Mouse (Mus musculus) liver, adult 2 months (tissue): ENCODE data around the gene Sf3b4. TPM values are rescaled to one million over a fixed set of nuclear protein-coding genes. Genes with fewer than 3 reads are reported as not detected.
A peak's percentile ranks its signal among the peaks of the same experiment; 100 is the strongest.
"Not testable (repeated sequence)": the region's sequence is repeated elsewhere in the genome, so short reads cannot be mapped to it uniquely, and the experiment has no call there.

ENCODE experiments used
- DNase-seq: peaks from one replicate; pipeline ENCODE4 v3.0.0-alpha.2; 2011; ENCODE audit warnings: low read depth, low spot score; ENCODE audit errors: extremely low read depth
- H3K27ac ChIP-seq: fragments of 200-500 bp; replicated peaks from 2 replicates; pipeline ENCODE4 v1.5.1; 2012; ENCODE audit warnings: low read depth, mild to moderate bottlenecking, control low read depth, inconsistent platforms, low read length; ENCODE audit not compliant: insufficient read depth
- H3K27me3 ChIP-seq: fragments of 200-500 bp; 2 replicates; pipeline ENCODE4 v1.6.1; 2012; ENCODE audit warnings: mild to moderate bottlenecking, moderate library complexity, low read length, inconsistent platforms; ENCODE audit not compliant: control insufficient read depth, insufficient read depth
- H3K36me3 ChIP-seq: fragments of 200-500 bp; 2 replicates; pipeline ENCODE4 v1.6.1; 2012; ENCODE audit warnings: low read length, inconsistent platforms; ENCODE audit not compliant: control insufficient read depth, insufficient read depth
- H3K4me1 ChIP-seq: fragments of 200-500 bp; 2 replicates; pipeline ENCODE4 v1.6.1; 2011; ENCODE audit warnings: low read length; ENCODE audit not compliant: control insufficient read depth, insufficient read depth
- H3K4me3 ChIP-seq: fragments of 200-500 bp; 2 replicates; pipeline ENCODE4 v1.5.1; 2011; ENCODE audit warnings: low read depth, mild to moderate bottlenecking, control low read depth, low read length, moderate library complexity; ENCODE audit not compliant: insufficient read depth
- H3K79me2 ChIP-seq: fragments of 200-500 bp; 2 replicates; pipeline ENCODE4 v1.6.1; 2012; ENCODE audit warnings: inconsistent platforms, mild to moderate bottlenecking, low read length, moderate library complexity; ENCODE audit not compliant: control insufficient read depth, insufficient read depth
- H3K9ac ChIP-seq: fragments of 200-500 bp; 2 replicates; pipeline ENCODE4 v1.6.1; 2012; ENCODE audit warnings: low read depth, mild to moderate bottlenecking, control low read depth, inconsistent platforms, low read length
- CTCF ChIP-seq: fragments of 200-500 bp; IDR thresholded peaks from 2 replicates; pipeline ENCODE4 v1.5.1; 2011; ENCODE audit warnings: low read depth, low read length, control low read depth
- POLR2A ChIP-seq: fragments of 200-500 bp; IDR thresholded peaks from 2 replicates; pipeline ENCODE4 v1.6.1; 2011; ENCODE audit warnings: low read length, control low read depth; ENCODE audit not compliant: insufficient read depth; ENCODE audit errors: extremely low read depth
- WGBS: fragments of 180-500 bp; shearing (Covaris S2); methylation state at CpG from one replicate; pipeline ENCODE4 v1.1.7; 2018; 5-methylcytosine and 5-hydroxymethylcytosine counted together
- polyA plus RNA-seq: library from polyadenylated mRNA; depleted of rRNA; stranded (reverse); fragments of >200 nt; gene quantifications from 2 replicates; pipeline ENCODE4 v1.2.3, GENCODE M21; 2012
- total RNA-seq: library from RNA; depleted of rRNA; stranded (reverse); fragments of >200 nt; gene quantifications from 2 replicates; pipeline ENCODE4 v1.2.3, GENCODE M21; 2014

The Sf3b4 gene
- total and polyA plus RNA-seq, 2 experiments, result 2.7 to 29.7 TPM

DNA sequence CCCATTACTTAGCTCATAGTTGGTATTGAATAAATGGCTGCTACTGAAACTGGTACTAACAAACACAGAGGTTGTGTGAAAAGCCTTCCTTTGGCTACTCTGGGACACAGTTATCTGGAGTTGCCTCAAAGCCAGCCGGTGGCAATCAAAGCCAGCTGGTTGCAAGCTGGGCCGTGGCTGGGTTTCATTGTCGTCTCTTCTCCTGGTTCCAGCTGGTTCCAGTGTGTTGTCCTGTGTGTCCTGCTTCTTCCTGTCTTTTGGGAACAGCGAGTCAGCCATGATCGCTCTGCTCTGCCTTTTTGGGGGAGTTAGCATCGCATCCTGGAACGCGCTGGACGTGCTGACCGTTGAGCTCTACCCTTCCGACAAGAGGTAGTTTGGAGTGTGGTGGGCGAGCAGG lies 20.8 kb downstream of the Sf3b4 start:
- H3K4me1 ChIP-seq, result peaks cover 2% of the 10 kb centered on the region; the same call in 1 of the 2 replicates

DNA sequence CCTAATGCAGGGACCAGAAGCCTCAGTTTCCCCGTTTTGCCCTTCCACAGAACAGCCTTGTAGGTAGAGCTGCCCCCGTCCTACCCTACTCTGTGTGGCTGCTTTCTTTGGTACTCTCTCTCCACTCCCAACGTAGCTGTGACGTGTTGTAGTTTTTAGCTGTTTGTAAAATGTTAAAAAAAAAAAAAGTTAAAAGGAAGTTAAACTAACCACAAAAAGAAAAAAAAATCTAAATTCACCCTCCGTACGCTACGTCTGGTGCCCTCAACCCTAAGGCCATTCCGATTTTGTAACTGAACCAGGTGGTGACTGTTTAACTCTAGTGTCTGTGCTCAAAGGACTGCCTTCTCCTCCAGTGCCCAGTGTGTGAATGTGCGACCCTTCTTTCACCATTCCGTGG lies 22.8 kb downstream of the Sf3b4 start:
- Histone ChIP-seq H3K27ac (no peak overlapping the region), H3K36me3 (no peaks in the 10 kb centered on the region), H3K9ac (no peak overlapping the region), H3K4me1 (peaks cover 4% of the 10 kb centered on the region; the same call in 1 of the 2 replicates), H3K27me3 (no peaks in the 10 kb centered on the region), H3K4me3 (no peak overlapping the region), H3K79me2 (no peaks in the 10 kb centered on the region)
- TF ChIP-seq POLR2A, result no peak
- 82% methylated on average over 10 of the region's 10 CpGs for WGBS
- DNase-seq, result no peak

More for the DNA sequence above, 20.8 kb downstream of the Sf3b4 start:
- H3K4me3 ChIP-seq, result no peak overlapping the region
- WGBS, result 71% methylated on average over 12 of the region's 12 CpGs
- no peak overlapping the region for H3K9ac ChIP-seq
- no peak overlapping the region for H3K27ac ChIP-seq
- no peak for TF ChIP-seq POLR2A
- TF ChIP-seq CTCF, result no peak
- DNase-seq, result no peak
- no peaks in the 10 kb centered on the region for H3K36me3 ChIP-seq
- H3K27me3 ChIP-seq, result no peaks in the 10 kb centered on the region
- H3K79me2 ChIP-seq, result no peaks in the 10 kb centered on the region

DNA sequence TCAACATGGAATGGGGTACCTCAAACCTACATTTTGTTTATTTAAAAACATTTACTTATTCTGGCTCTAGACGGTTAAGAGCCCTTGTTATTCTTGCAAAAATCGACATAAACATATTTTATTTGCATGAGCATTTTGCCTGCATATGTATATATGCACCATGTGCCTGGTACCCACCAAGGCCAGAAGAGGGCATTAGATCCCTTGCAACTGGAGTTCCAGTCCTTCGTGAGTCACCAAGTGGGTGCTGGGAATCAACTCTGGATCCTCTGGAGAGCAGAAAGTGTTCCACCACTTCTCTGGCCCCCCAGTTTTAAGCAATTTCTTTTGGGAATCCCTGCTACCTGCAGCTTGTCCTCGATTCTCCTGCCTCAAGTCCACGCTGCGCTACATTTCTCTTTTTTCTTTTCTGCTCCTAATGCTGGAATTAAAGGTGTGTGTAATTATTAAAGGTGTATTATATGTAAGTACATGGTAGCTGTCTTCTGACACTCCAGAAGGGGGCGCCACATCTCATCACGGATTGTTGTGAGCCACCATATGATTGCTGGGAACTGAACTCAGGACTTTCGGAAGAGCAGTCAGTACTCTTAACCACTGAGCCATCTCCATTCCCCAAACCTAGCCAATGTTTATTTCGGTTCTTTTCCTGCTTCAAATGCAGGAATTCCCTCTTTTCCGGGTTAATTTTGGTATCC lies 23.6 kb downstream of the Sf3b4 start:
- TF ChIP-seq POLR2A, result no peak
- no peak for TF ChIP-seq CTCF
- Histone ChIP-seq H3K79me2 (no peaks in the 10 kb centered on the region), H3K9ac (no peak overlapping the region), H3K4me3 (no peak overlapping the region), H3K27ac (no peak overlapping the region), H3K36me3 (no peaks in the 10 kb centered on the region), H3K27me3 (no peaks in the 10 kb centered on the region), H3K4me1 (peaks cover 4% of the 10 kb centered on the region; the same call in 1 of the 2 replicates)
- 93% methylated on average over 11 of the region's 11 CpGs for WGBS
- DNase-seq, result no peak

DNA sequence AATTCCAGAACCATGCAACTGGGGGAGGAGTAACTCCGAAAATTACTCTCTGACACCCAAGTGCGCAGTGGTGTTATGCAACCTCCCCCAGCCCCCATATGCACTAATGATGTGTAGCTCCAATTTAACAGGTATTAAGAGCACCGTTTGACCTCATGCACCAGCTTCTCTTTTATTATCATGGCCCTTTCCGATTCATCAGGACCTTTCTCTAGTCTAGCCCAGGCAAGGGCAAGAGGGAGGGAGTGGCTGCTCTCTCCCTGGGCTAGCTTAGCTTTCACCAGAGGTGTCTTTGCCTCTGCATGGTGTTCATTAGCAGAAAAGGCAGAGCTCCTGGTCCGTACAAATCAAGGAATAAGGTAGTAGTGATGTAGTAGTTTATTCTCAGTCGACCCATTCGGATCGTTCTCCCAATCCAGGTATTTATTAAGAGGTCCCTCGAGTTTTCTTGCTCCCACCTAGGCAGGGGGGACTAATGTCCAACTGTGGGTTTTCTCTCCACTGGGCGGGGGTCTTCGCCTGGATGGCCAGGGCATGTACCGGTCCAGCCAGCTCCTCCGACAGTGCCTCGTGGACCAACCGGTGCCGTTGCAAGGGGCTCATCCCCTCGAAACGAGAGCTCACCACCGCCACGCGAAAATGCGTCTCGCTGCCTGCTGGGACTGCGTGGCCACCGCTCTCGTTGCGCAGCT lies 24.5 kb downstream of the Sf3b4 start:
- DNase-seq, result no peak
- H3K4me3 ChIP-seq, result peak overlapping the region; percentile 58
- peak overlapping the region; percentile 77 for H3K27ac ChIP-seq
- 21% methylated on average over 27 of the region's 27 CpGs for WGBS
- H3K36me3 ChIP-seq, result no peaks in the 10 kb centered on the region
- no peaks in the 10 kb centered on the region for H3K27me3 ChIP-seq
- no peaks in the 10 kb centered on the region for H3K79me2 ChIP-seq
- peak overlapping the region; percentile 62 for H3K9ac ChIP-seq
- H3K4me1 ChIP-seq, result peaks cover 4% of the 10 kb centered on the region; the same call in 1 of the 2 replicates
- TF ChIP-seq POLR2A (no peak), CTCF (peak; percentile 38; the same call in 1 of the 2 replicates)

DNA sequence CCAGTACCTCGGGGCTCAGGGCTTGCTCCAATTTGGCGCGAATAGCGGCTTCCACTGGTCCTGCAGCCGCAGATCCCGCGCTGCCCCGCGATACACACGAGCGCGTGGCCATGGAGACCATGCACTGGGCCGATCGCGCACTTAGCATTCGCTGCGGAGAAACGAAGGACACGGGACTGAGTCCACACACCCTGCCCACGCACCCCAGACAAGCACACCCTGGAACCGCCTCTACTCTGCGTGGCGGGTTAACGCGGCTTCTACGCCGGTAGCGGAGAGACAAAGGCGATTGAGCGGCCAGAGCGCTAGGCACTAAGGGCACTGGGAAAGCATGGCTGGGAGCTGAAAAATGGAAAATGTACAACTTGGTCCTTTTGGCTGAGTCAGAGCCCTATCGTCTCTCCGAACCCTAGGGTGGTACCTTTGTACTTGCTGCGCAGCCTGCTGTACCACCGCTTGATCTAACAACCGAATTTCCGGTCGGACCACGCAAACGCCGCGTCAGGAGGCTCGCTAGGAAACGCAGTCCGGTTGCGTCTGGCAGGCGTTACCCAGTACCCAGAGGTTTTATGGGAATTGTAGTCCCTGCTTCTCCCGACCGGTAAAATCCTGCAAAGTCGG lies 25.1 kb downstream of the Sf3b4 start:
- Histone ChIP-seq H3K4me1 (peaks cover 4% of the 10 kb centered on the region; the same call in 1 of the 2 replicates), H3K9ac (peak overlapping the region; percentile 62), H3K4me3 (peak overlapping the region; percentile 58), H3K27ac (peak overlapping the region; percentile 77), H3K36me3 (no peaks in the 10 kb centered on the region), H3K27me3 (no peaks in the 10 kb centered on the region), H3K79me2 (no peaks in the 10 kb centered on the region)
- TF ChIP-seq CTCF (no peak), POLR2A (peak; percentile 75)
- WGBS, result under 1% methylated on average over 50 of the region's 50 CpGs
- peak; percentile 90 for DNase-seq

DNA sequence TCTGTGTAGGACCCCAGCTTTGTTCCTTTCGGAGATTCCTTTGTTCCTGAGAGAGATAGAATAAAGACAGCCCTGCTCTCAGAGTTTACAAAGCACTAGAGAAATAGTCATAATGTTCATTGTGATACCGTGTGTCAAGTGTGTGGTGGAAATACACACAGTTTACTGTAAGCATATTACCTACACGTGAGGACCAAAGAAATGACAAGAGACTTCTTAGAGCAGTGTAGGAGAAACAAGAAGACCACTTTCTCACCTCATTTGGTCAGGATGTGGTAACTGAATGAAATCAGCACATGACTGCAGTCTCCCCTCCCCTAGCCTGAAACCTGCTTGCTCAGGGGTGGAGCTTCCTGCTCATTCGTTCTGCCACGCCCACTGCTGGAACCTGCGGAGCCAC lies 26.0 kb downstream of the Sf3b4 start:
- peak overlapping the region; percentile 40 for H3K27ac ChIP-seq
- no peaks in the 10 kb centered on the region for H3K27me3 ChIP-seq
- H3K36me3 ChIP-seq, result no peaks in the 10 kb centered on the region
- DNase-seq, result peak; percentile 81
- H3K4me3 ChIP-seq, result peak overlapping the region; percentile 38; the same call in 1 of the 2 replicates
- TF ChIP-seq POLR2A (no peak), CTCF (no peak)
- no peaks in the 10 kb centered on the region for H3K79me2 ChIP-seq
- peak overlapping the region; percentile 13; the same call in 1 of the 2 replicates for H3K9ac ChIP-seq
- 3% methylated on average over 6 of the region's 6 CpGs for WGBS
- peaks cover 4% of the 10 kb centered on the region; the same call in 1 of the 2 replicates for H3K4me1 ChIP-seq

DNA sequence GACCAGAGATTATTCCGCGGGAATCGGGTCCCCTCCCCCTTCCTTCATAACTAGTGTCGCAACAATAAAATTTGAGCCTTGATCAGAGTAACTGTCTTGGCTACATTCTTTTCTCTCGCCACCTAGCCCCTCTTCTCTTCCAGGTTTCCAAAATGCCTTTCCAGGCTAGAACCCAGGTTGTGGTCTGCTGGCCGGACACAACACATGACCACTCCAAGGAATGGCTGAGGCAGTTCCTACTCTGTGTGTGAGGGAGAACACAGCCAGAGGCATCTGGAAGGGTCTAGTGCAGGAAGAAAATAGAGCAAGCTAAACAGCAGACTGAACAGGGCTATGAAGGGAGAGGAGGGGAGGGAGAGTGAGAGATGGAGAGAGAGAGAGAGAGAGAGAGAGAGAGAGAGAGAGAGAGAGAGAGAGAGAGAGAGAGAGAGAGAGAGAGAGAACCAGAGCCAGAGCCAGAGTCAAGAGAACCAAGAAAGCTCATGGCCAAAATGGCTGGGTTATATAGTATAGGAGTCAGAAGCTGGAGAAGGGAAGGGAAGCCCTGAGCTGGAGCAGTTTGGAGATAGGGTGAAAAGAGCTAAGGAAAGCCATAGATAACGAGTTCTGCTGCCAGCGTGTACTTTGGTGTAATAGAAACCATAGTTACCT lies 26.6 kb downstream of the Sf3b4 start:
- not testable (repeated sequence) for H3K36me3 ChIP-seq, DNase-seq, H3K9ac ChIP-seq, H3K79me2 ChIP-seq, H3K27me3 ChIP-seq, H3K4me3 ChIP-seq, H3K4me1 ChIP-seq, H3K27ac ChIP-seq
- 28% methylated on average over 8 of the region's 8 CpGs for WGBS
